Mouse (Mus musculus) lung, embryonic 15.5 days (tissue): ENCODE measurements around the gene Smok3b. TPM values are rescaled to one million over a fixed set of nuclear protein-coding genes. Genes with fewer than 3 reads are reported as not detected.
"Not testable (repeated sequence)": the region's sequence is repeated elsewhere in the genome, so short reads cannot be mapped to it uniquely, and the experiment has no call there.

Source experiments
- ATAC-seq: fragments of 200-750 bp; cut with Nextera tagmentation; 2 replicates; pipeline ENCODE4 v1.8.0; 2017; ENCODE audit warnings: moderate number of reproducible peaks, borderline replicate concordance; ENCODE audit not compliant: low FRiP score, low TSS enrichment; ENCODE audit errors: extremely low read depth
- H3K27ac ChIP-seq: fragments of 300-500 bp; sonication (generic); 2 replicates; pipeline ENCODE4 v1.5.1; 2015; ENCODE audit warnings: moderate library complexity, mild to moderate bottlenecking, inconsistent platforms
- H3K27me3 ChIP-seq: fragments of 300-500 bp; sonication (generic); 2 replicates; pipeline ENCODE4 v1.6.1; 2015; ENCODE audit warnings: inconsistent platforms
- H3K36me3 ChIP-seq: fragments of 300-500 bp; sonication (generic); 2 replicates; pipeline ENCODE4 v1.6.1; 2015; ENCODE audit warnings: inconsistent platforms
- H3K4me1 ChIP-seq: fragments of 300-500 bp; sonication (generic); 2 replicates; pipeline ENCODE4 v1.6.1; 2015; ENCODE audit warnings: inconsistent platforms
- H3K4me2 ChIP-seq: fragments of 300-500 bp; sonication (generic); 2 replicates; pipeline ENCODE4 v1.6.1; 2015; ENCODE audit warnings: inconsistent platforms, mild to moderate bottlenecking, moderate library complexity
- H3K4me3 ChIP-seq: fragments of 300-500 bp; sonication (generic); 2 replicates; pipeline ENCODE4 v1.5.1; 2015; ENCODE audit warnings: mild to moderate bottlenecking, inconsistent platforms
- H3K9ac ChIP-seq: fragments of 300-500 bp; sonication (generic); 2 replicates; pipeline ENCODE4 v1.6.1; 2015; ENCODE audit warnings: inconsistent platforms
- H3K9me3 ChIP-seq: fragments of 300-500 bp; sonication (generic); 2 replicates; pipeline ENCODE4 v1.6.1; 2016; ENCODE audit warnings: inconsistent platforms
- WGBS: fragments of 180-500 bp; shearing (Covaris S2); methylation state at CpG from one replicate; pipeline ENCODE4 v1.1.7; 2015; 5-methylcytosine and 5-hydroxymethylcytosine counted together
- polyA plus RNA-seq: library from polyadenylated mRNA; unstranded; fragments of >200 nt; fragmentation: Nextera tagmentation; extraction: Ambion mirVana; gene quantifications from 2 replicates; pipeline ENCODE4 v1.2.1, GENCODE M21; 2015

The Smok3b gene
- polyA plus RNA-seq, result not detected in 2 replicates

GRCm38 (mm10) chr5:138020961-138021479 lies at the start of gene Smok3b, which contains the start of gene Smok3a:
Gene Smok3b, plus strand, starts transcription at chr5:138021429.
Gene Smok3a, plus strand, starts transcription at chr5:138021261.
- not testable (repeated sequence) for ATAC-seq, H3K27ac ChIP-seq, H3K4me2 ChIP-seq, H3K9ac ChIP-seq, H3K36me3 ChIP-seq, H3K4me1 ChIP-seq, H3K27me3 ChIP-seq, H3K9me3 ChIP-seq, H3K4me3 ChIP-seq
- WGBS, result 90% methylated on average over 3 of the region's 7 CpGs

GRCm38 (mm10) chr5:137973161-137973560 lies 48.1 kb upstream of the Smok3b start:
- Histone ChIP-seq H3K4me1 (no peaks in the 10 kb centered on the region), H3K36me3 (no peaks in the 10 kb centered on the region), H3K9ac (no peak overlapping the region), H3K4me2 (no peak overlapping the region), H3K27ac (no peak overlapping the region), H3K4me3 (no peak overlapping the region), H3K27me3 (no peaks in the 10 kb centered on the region), H3K9me3 (no peaks in the 10 kb centered on the region)
- WGBS, result 54% methylated on average over 2 of the region's 2 CpGs
- no peak for ATAC-seq

DNA sequence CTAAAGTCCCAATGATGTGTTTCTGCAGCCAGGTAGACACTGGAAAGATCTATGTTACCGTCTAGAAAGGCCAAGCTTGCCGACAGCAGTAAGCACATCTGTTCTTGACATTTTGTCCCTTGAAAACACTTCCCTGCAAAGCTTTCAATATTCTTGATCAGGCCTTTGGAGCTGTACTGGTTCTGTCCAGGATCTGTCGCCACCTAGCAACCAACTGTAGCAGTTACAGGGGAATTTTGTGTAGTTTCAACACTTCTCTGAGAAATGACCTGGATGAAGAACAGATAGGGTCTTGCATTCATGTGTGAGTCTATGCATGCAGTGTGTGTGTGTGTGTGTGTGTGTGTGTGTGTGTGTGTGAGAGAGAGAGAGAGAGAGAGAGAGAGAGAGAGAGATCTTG lies 47.5 kb upstream of the Smok3b start:
- H3K36me3 ChIP-seq, result no peaks in the 10 kb centered on the region
- H3K4me3 ChIP-seq, result no peak overlapping the region
- no peaks in the 10 kb centered on the region for H3K4me1 ChIP-seq
- no peaks in the 10 kb centered on the region for H3K27me3 ChIP-seq
- H3K9me3 ChIP-seq, result no peaks in the 10 kb centered on the region
- WGBS, result 43% methylated on average over 3 of the region's 3 CpGs
- no peak overlapping the region for H3K9ac ChIP-seq
- no peak overlapping the region for H3K27ac ChIP-seq
- no peak for ATAC-seq
- H3K4me2 ChIP-seq, result no peak overlapping the region

DNA sequence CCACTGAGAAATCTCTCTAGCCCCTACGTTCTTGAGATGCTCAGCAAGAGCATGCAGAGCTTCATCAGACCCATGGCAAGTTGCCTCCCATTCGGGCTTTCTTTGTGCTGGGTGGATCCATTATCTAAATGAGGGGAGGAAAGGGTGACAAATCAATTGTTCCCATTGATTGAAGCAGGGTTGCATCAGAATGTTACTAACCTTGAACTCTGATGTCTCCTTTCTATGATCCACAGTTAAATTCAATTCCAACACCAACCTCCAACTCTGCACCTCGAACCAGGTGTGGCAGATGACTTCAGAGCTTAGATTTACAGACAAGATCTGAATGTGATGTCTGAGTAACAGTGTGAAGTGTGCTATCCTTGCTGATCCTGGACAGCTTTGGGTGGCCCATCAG lies 46.5 kb upstream of the Smok3b start:
- Histone ChIP-seq H3K4me1 (no peaks in the 10 kb centered on the region), H3K9me3 (no peaks in the 10 kb centered on the region), H3K4me3 (no peak overlapping the region), H3K36me3 (no peaks in the 10 kb centered on the region), H3K27me3 (no peaks in the 10 kb centered on the region), H3K27ac (no peak overlapping the region), H3K9ac (no peak overlapping the region), H3K4me2 (no peak overlapping the region)
- ATAC-seq, result no peak
- WGBS, result 59% methylated on average over 3 of the region's 3 CpGs

DNA sequence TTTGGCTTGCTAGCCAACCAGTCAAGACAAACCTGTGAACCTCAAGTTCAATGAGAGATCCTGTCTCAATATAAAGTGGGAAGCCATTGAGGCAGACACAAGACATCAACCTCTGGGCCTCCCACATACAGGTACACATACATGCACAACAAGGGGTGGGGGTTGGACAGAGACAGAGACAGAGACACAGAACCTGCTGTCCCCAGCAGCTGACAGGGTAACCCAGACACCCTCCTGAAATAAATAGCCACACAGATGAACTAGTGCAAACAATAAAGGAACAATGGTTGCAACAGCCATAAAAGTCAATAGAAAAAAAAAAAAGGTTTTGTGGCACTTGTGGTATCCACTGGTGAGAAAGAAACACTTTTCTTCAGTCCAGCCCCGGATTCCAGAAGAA lies 45.8 kb upstream of the Smok3b start:
- no peaks in the 10 kb centered on the region for H3K4me1 ChIP-seq
- no peak for ATAC-seq
- H3K36me3 ChIP-seq, result no peaks in the 10 kb centered on the region
- H3K4me2 ChIP-seq, result no peak overlapping the region
- no peaks in the 10 kb centered on the region for H3K27me3 ChIP-seq
- no peaks in the 10 kb centered on the region for H3K9me3 ChIP-seq
- 34% methylated on average over 1 of the region's 1 CpGs for WGBS
- no peak overlapping the region for H3K27ac ChIP-seq
- H3K4me3 ChIP-seq, result no peak overlapping the region
- H3K9ac ChIP-seq, result no peak overlapping the region

DNA sequence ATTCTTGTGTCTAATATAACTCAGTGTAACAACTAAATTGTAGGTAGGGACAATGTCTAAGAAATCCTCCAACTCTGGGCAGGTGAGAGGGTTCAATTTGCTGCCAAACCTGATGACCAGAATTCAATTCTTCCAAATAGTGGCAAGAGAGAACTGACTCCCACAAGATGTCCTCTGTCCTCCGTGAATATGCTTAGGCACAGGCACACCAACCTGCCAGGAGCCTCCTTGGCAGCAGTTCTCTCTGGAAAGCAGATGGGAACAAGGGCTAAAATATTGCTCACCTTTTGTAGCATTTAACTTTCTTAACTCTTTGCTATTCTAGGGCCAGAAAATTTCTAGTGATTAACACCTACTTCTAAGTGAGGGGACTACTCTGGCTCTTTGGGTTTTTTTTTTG lies 43.9 kb upstream of the Smok3b start:
- H3K36me3 ChIP-seq, result no peaks in the 10 kb centered on the region
- no peak overlapping the region for H3K27ac ChIP-seq
- WGBS, result 28% methylated on average over 1 of the region's 1 CpGs
- H3K9me3 ChIP-seq, result no peaks in the 10 kb centered on the region
- H3K4me3 ChIP-seq, result no peak overlapping the region
- no peak for ATAC-seq
- no peaks in the 10 kb centered on the region for H3K4me1 ChIP-seq
- no peaks in the 10 kb centered on the region for H3K27me3 ChIP-seq
- H3K4me2 ChIP-seq, result no peak overlapping the region
- no peak overlapping the region for H3K9ac ChIP-seq

GRCm38 (mm10) chr5:137979081-137979480 lies 42.1 kb upstream of the Smok3b start:
- Histone ChIP-seq H3K9ac (no peak overlapping the region), H3K9me3 (no peaks in the 10 kb centered on the region), H3K4me3 (no peak overlapping the region), H3K4me2 (no peak overlapping the region), H3K27ac (no peak overlapping the region), H3K27me3 (no peaks in the 10 kb centered on the region), H3K4me1 (no peaks in the 10 kb centered on the region), H3K36me3 (no peaks in the 10 kb centered on the region)
- 66% methylated on average over 2 of the region's 2 CpGs for WGBS
- ATAC-seq, result no peak

DNA sequence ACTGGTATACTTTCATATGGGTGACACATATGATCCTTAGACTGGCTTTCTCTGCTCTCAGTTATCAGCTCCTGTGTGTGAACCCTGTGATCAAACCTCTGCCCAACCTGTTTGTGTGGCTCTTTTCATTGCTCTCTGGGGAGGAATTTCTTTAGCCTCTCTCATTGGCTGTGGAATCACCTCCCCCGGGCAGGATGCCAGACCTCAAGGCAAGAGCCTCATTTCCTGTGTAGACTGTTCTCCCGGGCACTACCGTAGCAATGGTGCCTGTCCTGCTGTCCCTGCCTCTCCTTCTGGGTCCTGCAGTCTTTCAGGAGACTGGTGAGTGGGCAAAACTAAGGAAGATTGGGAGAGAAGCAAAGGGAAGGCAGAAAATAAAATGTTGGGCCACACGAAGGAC lies 39.9 kb upstream of the Smok3b start, which contains the start of gene Azgp1:
Gene Azgp1, plus strand, starts transcription at position 221 of the 400 bp plus-strand sequence.
- Histone ChIP-seq H3K36me3 (no peaks in the 10 kb centered on the region), H3K27me3 (no peaks in the 10 kb centered on the region), H3K4me3 (no peak within 1 kb of the TSS), H3K4me2 (no peak within 1 kb of the TSS), H3K9ac (no peak within 1 kb of the TSS), H3K4me1 (no peaks in the 10 kb centered on the region), H3K27ac (no peak within 1 kb of the TSS), H3K9me3 (no peaks in the 10 kb centered on the region)
- no peak for ATAC-seq
- 50% methylated on average over 4 of the region's 4 CpGs for WGBS

- WGBS, result 87% methylated on average over 1 of the region's 1 CpGs
- no peak overlapping the region for H3K27ac ChIP-seq
- no peak overlapping the region for H3K9ac ChIP-seq
- H3K9me3 ChIP-seq, result no peaks in the 10 kb centered on the region
- H3K4me1 ChIP-seq, result no peaks in the 10 kb centered on the region
- ATAC-seq, result no peak
- no peak overlapping the region for H3K4me3 ChIP-seq
- H3K27me3 ChIP-seq, result no peaks in the 10 kb centered on the region
- no peaks in the 10 kb centered on the region for H3K36me3 ChIP-seq
- H3K4me2 ChIP-seq, result no peak overlapping the region
Measured at GRCm38 (mm10) chr5:137986351-137986750, 34.9 kb upstream of the Smok3b start.

- no peak for ATAC-seq
- 88% methylated on average over 5 of the region's 5 CpGs for WGBS
- no peaks in the 10 kb centered on the region for H3K36me3 ChIP-seq
- H3K27me3 ChIP-seq, result no peaks in the 10 kb centered on the region
- H3K4me1 ChIP-seq, result no peaks in the 10 kb centered on the region
- no peak overlapping the region for H3K4me2 ChIP-seq
- no peak overlapping the region for H3K4me3 ChIP-seq
- H3K27ac ChIP-seq, result no peak overlapping the region
- H3K9me3 ChIP-seq, result no peaks in the 10 kb centered on the region
- H3K9ac ChIP-seq, result no peak overlapping the region
Measured at GRCm38 (mm10) chr5:138009437-138009836, 11.8 kb upstream of the Smok3b start.

- Histone ChIP-seq H3K4me1 (no peaks in the 10 kb centered on the region), H3K36me3 (no peaks in the 10 kb centered on the region), H3K9me3 (no peaks in the 10 kb centered on the region), H3K4me3 (no peak overlapping the region), H3K27ac (no peak overlapping the region), H3K9ac (no peak overlapping the region), H3K27me3 (no peaks in the 10 kb centered on the region), H3K4me2 (no peak overlapping the region)
- WGBS, result 80% methylated on average over 5 of the region's 5 CpGs
- ATAC-seq, result no peak
Measured at GRCm38 (mm10) chr5:138012382-138012781, 8.8 kb upstream of the Smok3b start.

- H3K36me3 ChIP-seq, result no peaks in the 10 kb centered on the region
- no peaks in the 10 kb centered on the region for H3K9me3 ChIP-seq
- H3K4me3 ChIP-seq, result no peak overlapping the region
- no peaks in the 10 kb centered on the region for H3K27me3 ChIP-seq
- no peak overlapping the region for H3K4me2 ChIP-seq
- ATAC-seq, result no peak
- H3K27ac ChIP-seq, result no peak overlapping the region
- WGBS, result 62% methylated on average over 2 of the region's 2 CpGs
- no peaks in the 10 kb centered on the region for H3K4me1 ChIP-seq
- no peak overlapping the region for H3K9ac ChIP-seq
Measured at GRCm38 (mm10) chr5:138016530-138016929, 4.7 kb upstream of the Smok3b start.

DNA sequence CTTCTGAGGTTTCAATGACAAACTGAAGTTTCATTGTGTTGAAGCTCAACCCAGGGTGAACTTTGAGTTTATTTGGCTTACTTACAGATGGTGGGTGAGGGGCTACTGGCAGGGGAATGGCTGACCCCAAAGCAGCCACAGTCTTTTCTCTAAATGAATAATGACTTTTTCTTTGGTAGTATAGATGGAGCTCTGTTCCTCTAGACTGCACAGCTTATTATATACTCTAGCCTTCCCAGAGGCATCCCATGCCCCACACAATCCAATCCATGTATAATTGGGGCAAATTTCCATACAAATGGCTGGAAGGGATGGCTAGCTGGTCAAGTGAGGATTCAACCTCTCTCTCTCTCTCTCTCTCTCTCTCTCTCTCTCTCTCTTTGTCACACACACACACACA lies 4.2 kb upstream of the Smok3b start:
- H3K9me3 ChIP-seq, result no peaks in the 10 kb centered on the region
- no peak overlapping the region for H3K4me3 ChIP-seq
- H3K27me3 ChIP-seq, result no peaks in the 10 kb centered on the region
- H3K27ac ChIP-seq, result no peak overlapping the region
- H3K36me3 ChIP-seq, result no peaks in the 10 kb centered on the region
- no peaks in the 10 kb centered on the region for H3K4me1 ChIP-seq
- H3K4me2 ChIP-seq, result no peak overlapping the region
- H3K9ac ChIP-seq, result no peak overlapping the region
- ATAC-seq, result no peak
